Mouse (Mus musculus) bone marrow macrophage, adult 2 months (primary cell): Measurements from ENCODE around the gene Met. TPM values are rescaled to one million over a fixed set of nuclear protein-coding genes. Genes with fewer than 3 reads are reported as not detected.

Experiments
- H3K27ac ChIP-seq: 2 replicates; pipeline ENCODE4 v1.5.1; 2012; ENCODE audit warnings: low read depth, low read length; ENCODE audit not compliant: insufficient read depth
- H3K4me1 ChIP-seq: 2 replicates; pipeline ENCODE4 v1.6.1; 2012; ENCODE audit warnings: low read length; ENCODE audit not compliant: control insufficient read depth, insufficient read depth
- H3K4me3 ChIP-seq: 2 replicates; pipeline ENCODE4 v1.5.1; 2012; ENCODE audit warnings: mild to moderate bottlenecking, low read length, moderate library complexity; ENCODE audit not compliant: insufficient read depth
- CTCF ChIP-seq: IDR thresholded peaks from 2 replicates; pipeline ENCODE4 v1.5.1; 2012; ENCODE audit warnings: low read depth, mild to moderate bottlenecking, low read length, moderate library complexity
- POLR2A ChIP-seq: IDR thresholded peaks from 2 replicates; pipeline ENCODE4 v1.6.1; 2012; ENCODE audit warnings: mild to moderate bottlenecking, low read depth, low read length, borderline replicate concordance
- polyA plus RNA-seq: library from polyadenylated mRNA; stranded (reverse); fragments of >200 nt; gene quantifications from 2 replicates; pipeline ENCODE4 v1.2.4, GENCODE M21; 2012; ENCODE audit not compliant: missing spikeins, insufficient read depth, insufficient read length

Gene Met
- polyA plus RNA-seq, 1 experiment = 1.3 TPM

DNA sequence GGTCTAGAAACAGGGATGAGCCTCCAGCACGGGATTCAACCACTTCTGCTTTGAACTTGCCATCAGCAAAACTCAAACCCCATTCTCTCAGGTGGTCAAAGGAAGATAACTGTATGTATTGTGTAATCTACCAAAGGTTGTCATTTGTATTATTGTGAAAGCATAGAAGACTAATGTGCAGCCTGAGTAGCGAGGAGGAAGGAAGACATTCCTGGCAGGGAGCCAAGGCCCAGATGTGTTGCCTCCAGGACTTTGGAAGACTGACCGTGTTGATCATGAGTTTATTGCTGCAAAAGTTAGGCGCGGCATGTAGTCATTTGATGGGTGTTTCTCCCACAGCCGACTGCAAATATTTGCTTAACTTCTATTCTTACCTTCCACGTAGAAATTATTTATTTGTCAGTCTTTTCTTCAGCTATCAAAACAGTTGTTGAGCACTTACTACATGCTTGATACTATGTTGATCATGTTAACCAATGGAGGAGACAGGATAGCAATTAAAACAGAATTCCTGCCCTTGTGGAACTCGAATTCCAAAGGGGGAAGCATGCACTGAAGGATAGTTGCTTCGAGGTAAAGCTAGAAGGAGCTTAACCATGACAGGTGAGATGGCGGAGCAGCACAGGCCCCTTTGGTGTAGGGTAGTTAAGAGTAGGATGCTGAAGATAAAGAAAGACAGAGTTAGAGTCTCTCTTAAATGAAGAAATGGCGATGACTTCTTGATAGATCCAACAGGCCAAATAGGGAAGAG, 132.3 kb downstream of the Met start:
- no peak overlapping the region for H3K4me3 ChIP-seq
- H3K27ac ChIP-seq = 0 out of 2 replicates have a peak overlapping the region, but pooled peaks have one; percentile 8
- TF ChIP-seq CTCF (no peak), POLR2A (no peak)
- peaks cover 9% of the 10 kb centered on the region for H3K4me1 ChIP-seq

DNA sequence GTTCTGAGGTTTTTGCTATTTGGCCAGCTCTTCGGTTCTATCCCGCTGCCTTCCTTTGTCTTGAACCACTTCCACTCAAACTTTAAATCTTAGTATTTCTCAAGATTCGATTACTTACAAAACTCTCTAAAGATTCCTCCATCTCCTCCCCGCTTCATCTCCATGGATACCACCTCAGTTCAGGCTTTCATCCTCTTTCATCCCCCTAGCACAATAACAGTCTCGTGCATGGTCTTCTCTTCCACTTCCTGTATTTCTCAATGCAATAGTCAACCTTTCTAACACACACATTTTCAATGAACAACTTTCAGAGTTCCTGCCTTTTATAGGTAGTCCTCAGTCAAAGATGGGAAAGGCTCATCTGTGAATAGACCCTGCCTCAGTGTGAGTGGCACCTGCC, 135.8 kb downstream of the Met start:
- no peak overlapping the region for H3K4me3 ChIP-seq
- H3K4me1 ChIP-seq = peaks cover 15% of the 10 kb centered on the region
- no peak overlapping the region for H3K27ac ChIP-seq
- TF ChIP-seq POLR2A = no peak
- no peak for TF ChIP-seq CTCF

DNA sequence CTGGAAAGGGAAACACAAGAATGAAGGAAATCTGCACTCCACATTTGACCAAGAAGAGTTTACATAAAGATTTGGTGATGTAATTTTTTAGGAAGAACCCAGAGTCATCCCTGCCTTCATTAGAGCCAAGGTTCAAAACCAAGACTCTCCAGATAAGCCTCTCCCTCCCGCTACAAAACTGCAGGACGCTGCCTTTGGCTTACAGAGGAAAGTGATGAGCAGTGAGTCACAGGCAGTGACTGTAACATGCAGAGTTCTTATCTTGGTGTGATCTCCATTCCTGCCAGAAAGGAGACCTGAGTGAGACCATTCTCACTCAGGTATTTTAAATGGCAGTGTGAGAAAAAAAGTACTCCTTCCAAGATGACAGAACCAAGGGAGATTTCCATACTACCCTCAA, 137.9 kb downstream of the Met start:
- TF ChIP-seq POLR2A (no peak), CTCF (no peak)
- H3K4me3 ChIP-seq = no peak overlapping the region
- H3K4me1 ChIP-seq = peaks cover 6% of the 10 kb centered on the region; the same call in 1 of the 2 replicates

DNA sequence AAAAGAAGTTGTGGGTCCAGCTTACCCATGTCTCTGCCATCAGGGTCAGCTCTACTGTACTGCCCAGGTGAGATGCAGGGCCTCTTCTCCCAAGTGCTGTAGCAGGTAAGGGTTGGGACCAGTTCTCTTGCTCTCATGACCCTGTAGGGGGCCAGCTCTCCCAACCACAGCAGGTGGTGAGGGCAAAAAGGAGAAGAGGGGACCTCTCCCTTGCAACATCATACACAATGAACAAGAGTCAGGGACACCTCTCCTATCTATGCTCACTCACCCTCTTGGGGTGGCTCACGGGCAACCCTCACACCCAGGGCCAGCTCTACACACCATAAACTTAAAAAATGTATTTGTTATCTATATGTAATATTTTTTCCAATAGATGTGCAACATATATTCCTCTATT, 143.3 kb downstream of the Met start:
- TF ChIP-seq CTCF (no peak), POLR2A (no peak)
- no peak overlapping the region for H3K27ac ChIP-seq
- H3K4me3 ChIP-seq = no peak overlapping the region
- peaks cover 10% of the 10 kb centered on the region for H3K4me1 ChIP-seq

More for the DNA sequence above, 137.9 kb downstream of the Met start:
- H3K27ac ChIP-seq = no peak overlapping the region

DNA sequence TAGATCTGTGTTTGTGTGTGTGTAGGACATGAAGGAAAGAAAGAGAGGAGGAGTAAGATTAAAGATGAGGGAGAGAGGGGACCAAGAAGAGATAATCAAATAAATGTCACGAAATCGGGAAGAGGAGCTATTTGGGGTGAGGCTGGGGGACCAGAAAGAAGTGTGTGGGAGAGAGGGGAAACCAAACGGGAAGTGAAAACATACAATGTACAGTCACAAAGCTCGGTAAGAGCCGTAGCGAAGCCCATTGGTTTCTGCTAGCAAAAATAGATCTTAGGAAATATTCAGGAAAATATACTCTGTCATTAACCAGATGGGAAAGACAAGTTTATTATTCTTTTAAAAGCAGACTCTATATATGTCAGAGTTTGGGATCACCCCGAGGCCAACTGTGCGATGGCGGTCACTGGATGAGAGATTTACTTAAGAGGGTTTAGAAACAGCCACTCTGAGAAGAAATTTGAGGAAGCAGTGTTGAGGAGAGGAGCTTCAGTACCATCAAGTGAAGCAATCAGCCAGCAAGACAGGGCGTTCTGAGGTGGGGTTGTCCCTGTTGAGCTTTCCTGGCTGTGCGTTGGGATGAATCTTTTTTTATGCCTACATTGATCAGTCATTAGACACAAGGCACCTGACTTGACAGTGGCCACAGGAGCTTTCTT, 147.9 kb downstream of the Met start:
- Histone ChIP-seq H3K27ac (peak overlapping the region; percentile 79), H3K4me1 (peaks cover 22% of the 10 kb centered on the region), H3K4me3 (peak overlapping the region; percentile 27)
- TF ChIP-seq POLR2A (no peak), CTCF (no peak)

DNA sequence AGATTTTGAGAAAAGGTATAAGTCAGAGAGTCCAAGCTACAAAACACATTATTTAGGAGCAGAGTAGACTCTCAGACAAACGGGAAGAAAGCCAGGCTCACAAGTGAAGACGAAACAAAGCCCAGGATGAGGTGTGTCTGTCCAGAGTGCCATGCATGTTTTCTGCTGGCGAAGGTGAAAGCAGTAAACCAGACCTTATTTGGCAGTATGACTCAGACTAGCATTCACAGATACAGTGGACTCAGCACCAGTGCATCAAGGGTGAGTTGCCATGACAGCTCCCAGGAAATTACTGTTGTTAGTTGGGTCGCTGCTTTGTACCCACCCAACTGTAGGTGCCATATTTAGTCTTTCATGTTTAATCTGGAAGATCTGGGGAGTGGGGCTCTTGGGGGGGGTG, 149.1 kb downstream of the Met start:
- no peak overlapping the region for H3K4me3 ChIP-seq

DNA sequence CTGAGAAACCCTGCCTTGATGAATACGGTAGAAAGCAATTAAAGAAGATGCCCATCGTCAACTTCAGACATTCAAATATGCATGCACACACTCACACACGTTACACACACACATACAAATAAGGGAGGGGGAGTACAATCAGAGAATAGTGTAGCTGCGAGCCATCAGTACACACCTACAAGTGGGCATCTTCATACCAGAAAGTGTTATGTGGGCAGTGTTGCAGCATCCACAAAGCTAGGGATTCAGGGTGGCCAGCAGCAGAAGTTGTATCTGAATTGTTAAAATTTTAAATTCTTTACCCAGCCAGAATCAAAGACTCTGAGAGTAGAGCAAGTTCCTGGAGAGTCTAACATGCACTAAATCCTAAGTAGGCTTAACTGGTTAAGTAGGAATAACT, 157.2 kb downstream of the Met start:
- Histone ChIP-seq H3K4me3 (no peak overlapping the region), H3K27ac (no peak overlapping the region), H3K4me1 (peaks cover 7% of the 10 kb centered on the region)
- no peak for TF ChIP-seq POLR2A
- no peak for TF ChIP-seq CTCF

More for the DNA sequence above, 149.1 kb downstream of the Met start:
- Histone ChIP-seq H3K27ac (no peak overlapping the region), H3K4me1 (peaks cover 23% of the 10 kb centered on the region)
- TF ChIP-seq CTCF = no peak

DNA sequence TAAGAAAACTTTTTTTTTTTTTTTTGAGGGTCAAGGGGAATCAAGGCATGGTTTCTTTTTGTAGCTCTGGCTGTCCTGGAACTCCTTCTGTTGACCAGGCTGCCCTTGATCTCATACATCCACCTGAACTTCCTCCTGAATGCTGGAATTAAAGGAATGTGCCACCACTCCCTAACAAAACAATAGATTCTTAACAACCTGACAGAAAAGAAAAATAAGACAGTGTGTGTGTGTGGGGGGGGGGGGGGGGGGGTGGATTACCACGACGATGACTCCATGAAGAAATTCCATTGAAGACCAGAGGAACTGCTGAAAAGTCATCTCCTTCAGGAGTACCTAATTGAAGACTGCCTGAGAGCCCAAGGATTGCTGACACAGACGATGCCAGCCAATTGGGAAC, 157.8 kb downstream of the Met start:
- H3K27ac ChIP-seq = no peak overlapping the region
- TF ChIP-seq POLR2A (no peak), CTCF (no peak)
- H3K4me1 ChIP-seq = peaks cover 5% of the 10 kb centered on the region
- H3K4me3 ChIP-seq = no peak overlapping the region

Other genes starting within 250 kb of the Met start
- gene Cav2, start 182.6 kb upstream of the Met start, polyA plus RNA-seq = 66.4 and 70.8 TPM in 2 replicates
- gene Cav1, start 157.5 kb upstream of the Met start, polyA plus RNA-seq = 11.6 and 13.7 TPM in 2 replicates
- gene Capza2, start 172.4 kb downstream of the Met start, polyA plus RNA-seq = 468 and 474 TPM in 2 replicates
- gene St7, start 229.1 kb downstream of the Met start, polyA plus RNA-seq = 5.3 and 7.5 TPM in 2 replicates